Mouse (Mus musculus): ENCODE data around the gene Lrfn4.
"Not testable (repeated sequence)": the region's sequence is repeated elsewhere in the genome, so short reads cannot be mapped to it uniquely, and the experiment has no call there.

Lrfn4 gene

GRCm38 (mm10) chr19:4612181-4612961, 3.1 kb downstream of the Lrfn4 start:
- in situ Hi-C loops (cut with MboI, MseI) = no loop called here

GRCm38 (mm10) chr19:4610109-4610508, 5.4 kb downstream of the Lrfn4 start:
- in situ Hi-C loops (cut with MboI, MseI) = no loop called here

GRCm38 (mm10) chr19:4608511-4608910, 7.0 kb downstream of the Lrfn4 start:
- in situ Hi-C loops (cut with MboI, MseI) = no loop called here

- in situ Hi-C loops (cut with MboI, MseI) = no loop called here
These were observed 8.1 kb downstream of the Lrfn4 start for GRCm38 (mm10) chr19:4607406-4607805.

GRCm38 (mm10) chr19:4605654-4606053, 9.8 kb downstream of the Lrfn4 start:
- in situ Hi-C loops (cut with MboI, MseI) = no loop called here

GRCm38 (mm10) chr19:4603801-4604723, 11.4 kb downstream of the Lrfn4 start:
- in situ Hi-C loops (cut with MboI, MseI) = no loop called here

GRCm38 (mm10) chr19:4602459-4602858, 13.0 kb downstream of the Lrfn4 start:
- in situ Hi-C loops (cut with MboI, MseI) = no loop called here

GRCm38 (mm10) chr19:4596071-4596470, 19.4 kb downstream of the Lrfn4 start:
- in situ Hi-C loops (cut with MboI, MseI) = no loop called here

- in situ Hi-C loops (cut with MboI, MseI) = no loop called here
These were observed 21.5 kb downstream of the Lrfn4 start for GRCm38 (mm10) chr19:4593792-4594522.

GRCm38 (mm10) chr19:4590025-4590424, 25.4 kb downstream of the Lrfn4 start:
- in situ Hi-C loops (cut with MboI, MseI) = no loop called here

GRCm38 (mm10) chr19:4589081-4589480, 26.4 kb downstream of the Lrfn4 start:
- in situ Hi-C loops (cut with MboI, MseI) = no loop called here

- in situ Hi-C loops (cut with MboI, MseI) = no loop called here
These were observed 27.0 kb downstream of the Lrfn4 start for GRCm38 (mm10) chr19:4588430-4588829.

- in situ Hi-C loops (cut with MboI, MseI) = no loop called here
These were observed 28.0 kb downstream of the Lrfn4 start for GRCm38 (mm10) chr19:4587426-4587825.

- in situ Hi-C loops (cut with MboI, MseI) = not testable (repeated sequence)
These were observed 28.7 kb downstream of the Lrfn4 start for GRCm38 (mm10) chr19:4586783-4587182.

- in situ Hi-C loops (cut with MboI, MseI) = no loop called here
These were observed 31.6 kb downstream of the Lrfn4 start for GRCm38 (mm10) chr19:4583856-4584255.

GRCm38 (mm10) chr19:4579296-4579695, 36.2 kb downstream of the Lrfn4 start:
- in situ Hi-C loops (cut with MboI, MseI) = no loop called here

- in situ Hi-C loops (cut with MboI, MseI) = no loop called here
These were observed 36.7 kb downstream of the Lrfn4 start for GRCm38 (mm10) chr19:4578799-4579198.

- in situ Hi-C loops (cut with MboI, MseI) = no loop called here
These were observed 42.2 kb downstream of the Lrfn4 start for GRCm38 (mm10) chr19:4573241-4573640.

GRCm38 (mm10) chr19:4572467-4572866, 43.0 kb downstream of the Lrfn4 start:
- in situ Hi-C loops (cut with MboI, MseI) = no loop called here

GRCm38 (mm10) chr19:4572061-4572460, 43.4 kb downstream of the Lrfn4 start:
- in situ Hi-C loops (cut with MboI, MseI) = no loop called here

GRCm38 (mm10) chr19:4571658-4572057, 43.8 kb downstream of the Lrfn4 start:
- in situ Hi-C loops (cut with MboI, MseI) = no loop called here

- in situ Hi-C loops (cut with MboI, MseI) = no loop called here
These were observed 44.7 kb downstream of the Lrfn4 start for GRCm38 (mm10) chr19:4570815-4571214.
